Mouse (Mus musculus) induced T-regulatory cell, adult 2 months (primary cell): ENCODE data around the gene Morf4l1.

ENCODE experiments used
- DNase-seq: peaks from one replicate; pipeline ENCODE4 v3.0.0-alpha.2; 2012; ENCODE audit warnings: low read depth

Gene Morf4l1

DNA sequence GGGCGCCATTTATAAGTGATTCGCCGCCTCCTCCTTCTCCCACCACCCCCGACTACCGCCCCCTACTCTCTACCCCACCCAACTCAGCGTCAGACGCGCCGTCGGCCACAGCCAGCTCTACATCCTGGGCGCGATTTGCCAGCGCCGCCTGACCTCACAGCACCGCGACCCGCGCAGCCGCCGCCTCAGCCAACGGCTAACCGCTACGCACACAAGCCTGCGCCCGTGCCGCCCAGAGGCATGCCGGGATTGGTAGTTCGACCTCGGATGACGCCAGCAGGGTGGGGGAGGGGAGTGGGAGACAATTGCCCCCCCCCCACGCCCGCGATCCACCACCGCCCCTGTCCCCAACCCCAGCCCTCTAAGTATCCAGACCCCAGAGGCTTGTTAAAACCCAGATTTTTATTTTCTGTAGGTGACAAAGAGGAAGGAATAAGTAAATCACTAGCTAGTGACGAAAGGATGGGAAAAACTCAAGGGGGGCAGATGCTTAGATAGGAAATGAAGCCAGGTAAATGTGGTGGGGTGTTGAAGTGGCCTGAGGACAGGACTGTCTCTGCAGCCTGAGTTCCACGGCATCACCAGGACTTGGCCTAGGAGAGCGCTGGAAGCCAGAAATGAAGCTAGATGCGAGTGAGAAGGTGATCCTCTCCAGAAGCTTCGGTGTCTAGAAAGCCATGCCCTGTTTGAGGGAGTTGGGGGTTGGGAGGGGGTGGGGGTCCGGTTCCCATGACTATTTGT, at the start of gene Morf4l1:
Gene Morf4l1 (minus strand): TSS at position 208 of the 741 bp plus-strand sequence.
- DNase-seq, result peak; percentile 96

DNA sequence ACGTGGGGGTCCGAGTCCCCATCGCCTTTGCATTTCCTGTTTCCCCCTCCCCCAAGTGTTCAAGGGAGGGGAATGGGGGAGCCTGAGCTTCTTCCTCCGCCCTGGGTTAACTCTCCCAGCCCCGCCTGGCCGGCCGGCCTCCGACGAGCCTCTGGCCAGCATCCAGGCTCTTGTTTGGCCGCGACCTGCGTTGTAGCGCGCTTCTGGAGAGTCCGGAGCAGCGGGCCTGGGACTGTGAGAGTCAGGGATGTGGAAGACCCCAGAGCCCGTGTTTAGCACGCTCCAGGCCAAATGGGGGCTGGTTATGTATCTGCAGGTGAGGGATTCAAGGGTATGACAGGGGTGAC, 49.1 kb upstream of the Morf4l1 start:
- no peak for DNase-seq

DNA sequence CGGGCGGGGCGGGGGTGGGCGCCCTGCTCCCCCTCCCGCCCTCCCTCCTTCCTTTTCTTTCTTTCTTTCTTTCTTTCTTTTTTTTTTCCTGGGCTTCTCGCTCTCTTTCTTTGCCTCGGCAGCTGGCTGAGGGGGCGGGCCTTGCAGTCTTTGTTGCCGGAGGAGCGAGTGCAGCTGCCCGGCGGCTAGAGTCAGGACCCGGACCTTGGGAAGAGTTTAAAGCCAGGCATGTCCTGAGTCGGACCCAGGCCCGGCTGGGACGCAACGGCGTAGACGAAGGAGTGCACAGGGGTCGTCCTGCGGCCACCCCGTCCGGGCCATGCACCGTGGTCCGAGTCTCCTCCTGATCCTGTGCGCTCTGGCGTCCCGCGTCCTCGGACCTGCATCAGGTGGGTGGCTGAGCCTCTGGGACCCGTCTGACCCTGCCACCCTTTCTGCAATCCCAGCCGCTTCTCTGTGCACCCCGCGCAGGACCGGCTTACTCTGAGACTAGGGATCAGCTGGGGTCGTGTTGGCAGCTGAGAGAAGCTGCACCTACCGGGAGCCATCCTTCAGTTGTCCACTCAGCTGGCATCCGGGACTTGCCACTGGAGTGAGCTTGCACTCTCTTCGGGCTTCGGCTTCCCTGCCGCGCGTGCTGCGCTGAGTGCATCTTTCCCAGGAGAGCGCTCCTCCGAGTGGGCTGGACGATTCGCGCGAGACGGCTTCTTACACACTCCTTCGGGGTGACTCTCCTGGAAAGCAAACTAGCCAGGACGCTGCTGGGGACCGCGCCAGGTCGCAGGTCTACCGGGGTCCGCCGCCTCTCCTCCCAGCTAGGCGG, 48.6 kb upstream of the Morf4l1 start, which contains the start of gene Adamts7:
Gene Adamts7 (plus strand): TSS at position 144 of the 823 bp plus-strand sequence.
- DNase-seq, result peak; percentile 27

DNA sequence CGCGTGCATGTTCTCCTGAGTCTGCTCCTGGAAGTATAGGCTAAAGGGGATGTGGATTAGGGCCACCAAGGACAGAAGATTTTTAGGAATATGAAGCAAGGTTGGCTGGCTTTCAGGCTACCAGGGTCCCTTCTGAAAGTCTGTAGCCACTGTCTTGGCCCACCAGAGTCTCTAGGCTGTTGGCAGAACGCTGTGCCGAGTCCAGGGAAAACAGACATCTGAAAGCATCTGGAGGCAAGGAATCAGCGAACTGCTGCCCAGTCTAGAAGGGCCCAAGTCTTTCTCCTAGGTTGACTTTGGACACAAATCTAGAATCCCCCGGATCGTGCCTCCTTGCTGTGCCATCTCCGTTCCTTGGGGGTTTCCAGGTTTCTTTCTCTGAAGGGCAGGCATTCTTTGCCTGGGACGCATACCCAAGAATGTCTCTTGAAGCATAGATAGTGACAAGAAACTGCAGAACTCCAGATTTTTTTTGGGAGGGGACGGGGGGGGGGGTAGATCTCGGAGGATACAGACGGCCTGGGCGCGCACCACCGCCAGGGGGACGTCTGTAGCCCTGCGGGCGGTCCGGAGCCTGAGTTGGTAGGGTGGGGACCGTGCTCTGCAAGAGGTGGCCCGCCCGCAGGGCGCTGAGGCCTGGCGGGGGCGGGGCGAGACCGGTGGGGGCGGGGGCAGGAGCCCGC, 47.8 kb upstream of the Morf4l1 start:
- DNase-seq, result peak; percentile 47

DNA sequence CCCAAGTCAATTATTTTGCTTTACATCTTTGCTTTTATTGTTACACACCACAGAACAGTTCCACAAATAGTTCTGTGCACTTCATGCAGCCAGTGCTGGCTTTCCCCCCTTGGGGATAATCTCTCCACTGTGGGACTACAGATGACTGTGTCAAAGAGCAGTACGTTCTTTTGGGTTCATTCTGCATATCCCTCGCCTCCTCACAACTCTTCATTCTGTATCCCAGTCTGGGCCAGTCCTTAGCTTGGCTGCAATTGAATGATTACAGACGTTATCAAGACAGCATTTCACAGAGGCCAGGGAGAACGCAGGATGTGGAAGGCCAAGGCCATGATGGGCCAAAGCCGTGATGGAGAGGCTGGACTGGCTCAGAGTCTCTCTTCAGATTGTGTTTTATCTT, 32.3 kb upstream of the Morf4l1 start:
- DNase-seq, result no peak

DNA sequence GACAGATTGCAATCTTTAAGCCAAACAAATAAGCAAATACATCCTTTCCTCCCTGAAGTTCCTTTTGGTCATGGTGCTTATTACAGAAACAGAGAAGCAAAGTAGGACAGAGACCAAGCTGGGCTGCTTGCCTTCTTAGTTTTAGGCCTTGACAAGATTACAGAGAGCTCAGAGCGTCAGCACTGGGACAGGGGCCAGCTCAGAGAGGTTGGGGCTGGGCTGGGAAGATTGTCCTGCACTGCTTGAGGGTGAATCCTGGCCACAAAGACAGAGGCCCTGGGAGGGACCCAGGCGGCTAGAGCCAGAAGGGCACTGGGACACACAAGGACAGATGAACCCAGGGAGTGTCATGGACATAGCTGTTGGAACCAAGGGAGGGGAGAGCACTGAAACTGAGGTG, 31.2 kb upstream of the Morf4l1 start:
- DNase-seq, result no peak

DNA sequence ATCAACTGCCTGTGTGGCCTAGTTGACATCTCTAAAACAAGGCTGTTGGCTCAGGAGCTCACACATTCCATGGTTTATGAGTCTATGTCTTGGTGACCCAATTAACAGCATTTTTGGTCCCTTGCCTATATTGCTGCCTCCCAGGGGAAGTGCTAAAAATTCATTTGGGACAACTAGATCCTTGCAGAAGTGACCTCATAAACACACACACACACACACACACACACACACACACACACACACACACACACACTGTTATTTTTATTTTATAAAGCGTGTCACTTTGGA, 22.0 kb upstream of the Morf4l1 start:
- no peak for DNase-seq

DNA sequence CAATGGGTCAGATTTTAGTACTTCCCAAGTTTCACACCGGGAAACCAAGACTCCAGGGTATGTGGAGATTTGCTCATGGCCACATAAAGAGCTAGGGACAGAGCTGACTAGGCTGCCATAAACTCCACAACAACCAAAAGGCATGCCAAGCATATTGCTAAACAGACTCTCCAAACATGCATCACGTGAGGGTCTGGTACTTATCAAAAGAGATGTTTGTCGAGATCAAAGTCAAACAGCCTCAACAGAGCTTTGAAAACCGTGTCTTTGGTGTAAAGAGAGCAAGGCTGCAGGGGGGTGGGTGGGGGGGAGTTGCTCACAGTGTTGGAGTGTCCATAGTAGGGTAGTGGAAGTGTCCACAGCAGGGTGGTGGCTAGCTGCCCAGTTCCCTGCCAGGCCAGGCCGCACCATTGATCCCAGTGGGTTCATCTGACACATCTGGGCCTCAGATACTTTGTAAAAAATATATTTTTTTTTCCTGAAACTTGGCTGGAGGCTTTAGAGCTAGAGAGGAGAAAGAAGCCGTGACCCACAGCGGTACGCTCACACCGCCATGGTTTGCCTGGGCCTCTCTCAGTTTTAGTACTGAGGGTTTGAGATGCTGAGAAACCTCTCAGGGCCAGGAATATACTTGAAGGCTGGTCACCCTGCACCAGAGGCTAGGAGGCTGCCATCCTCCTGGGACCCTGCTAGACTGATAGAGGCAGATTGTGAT, 21.5 kb upstream of the Morf4l1 start:
- no peak for DNase-seq

DNA sequence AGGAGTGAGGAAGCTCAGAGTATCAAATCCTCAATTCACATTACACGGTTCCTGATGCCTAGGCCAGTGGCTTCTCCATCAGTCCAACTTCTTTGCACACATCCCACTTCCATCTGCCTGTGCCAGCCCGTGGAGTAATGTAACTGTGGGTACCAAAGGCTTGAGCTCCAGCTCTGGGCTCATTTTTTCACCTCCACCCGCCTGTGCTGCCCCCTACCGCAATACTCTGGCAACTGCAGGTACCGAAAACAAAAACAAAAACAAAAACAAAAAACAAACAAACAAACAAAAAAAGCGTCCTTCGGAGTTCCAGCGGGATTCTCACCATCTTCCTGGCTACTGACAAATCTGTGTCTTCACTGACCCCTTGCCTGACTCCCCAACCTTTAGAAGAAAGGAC, 20.9 kb upstream of the Morf4l1 start:
- no peak for DNase-seq

DNA sequence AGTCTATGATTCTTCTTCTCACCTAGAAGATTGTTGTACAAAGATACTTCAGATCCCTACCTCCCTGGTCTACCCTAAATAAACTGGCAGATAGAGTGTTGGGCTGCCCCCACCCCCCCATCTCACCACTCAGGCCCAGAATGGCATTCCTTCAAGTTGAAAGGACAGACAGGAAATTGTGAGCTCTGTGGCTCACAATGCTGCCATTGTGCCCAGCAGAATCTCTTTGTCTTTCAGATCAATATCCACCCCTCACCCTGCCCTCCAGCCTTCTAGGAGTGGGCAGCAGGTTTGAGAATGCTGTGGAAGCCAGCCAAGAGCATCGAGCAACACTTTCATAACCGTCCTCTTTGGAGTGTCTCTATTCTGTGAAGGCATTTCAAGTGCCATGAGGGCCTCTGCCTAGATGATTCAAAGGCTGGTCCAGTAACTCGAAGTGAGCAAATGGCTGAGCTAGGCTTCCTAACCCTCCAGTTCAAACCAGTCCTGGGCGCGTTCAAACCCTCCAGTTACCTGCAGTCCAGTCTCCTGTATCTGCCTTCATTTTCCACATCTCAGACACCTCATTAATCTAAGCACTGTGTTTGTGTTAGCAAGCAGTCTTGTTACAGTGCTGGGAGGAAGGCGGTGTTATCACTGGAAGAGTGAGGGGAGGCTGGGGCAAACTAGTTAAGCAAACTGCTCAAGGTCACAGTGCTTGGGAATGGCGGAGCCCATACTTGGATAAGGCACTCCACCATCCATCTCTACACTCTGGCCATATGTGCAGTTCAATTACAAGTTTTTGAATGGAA, 19.2 kb upstream of the Morf4l1 start:
- no peak for DNase-seq

DNA sequence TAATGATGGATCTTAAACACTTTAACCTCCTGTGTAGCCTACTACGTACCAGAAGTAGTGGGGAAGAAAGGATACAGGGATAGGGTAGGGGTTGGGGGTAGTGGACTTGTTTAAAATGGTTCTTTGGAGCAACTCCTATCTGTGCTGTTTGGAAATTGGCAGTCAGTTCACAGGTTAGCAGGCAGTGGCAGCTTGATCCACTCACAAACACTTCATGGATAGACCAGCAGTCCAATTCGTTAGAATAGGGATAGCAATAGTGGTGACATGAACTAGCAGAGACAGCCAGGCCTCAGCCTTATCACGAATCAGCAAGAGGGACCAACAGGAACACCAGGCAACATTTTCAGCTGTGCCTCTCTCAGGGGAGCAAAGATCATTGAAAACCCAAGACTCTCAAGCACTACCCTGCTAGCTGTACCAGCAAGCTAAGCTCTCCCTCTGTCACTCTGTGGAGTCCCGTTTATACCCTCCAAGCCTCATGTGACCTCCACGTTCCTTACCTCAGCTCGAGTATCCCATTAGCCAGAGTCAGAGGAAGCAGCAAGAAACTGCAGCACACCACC, 14.1 kb upstream of the Morf4l1 start:
- DNase-seq, result no peak

DNA sequence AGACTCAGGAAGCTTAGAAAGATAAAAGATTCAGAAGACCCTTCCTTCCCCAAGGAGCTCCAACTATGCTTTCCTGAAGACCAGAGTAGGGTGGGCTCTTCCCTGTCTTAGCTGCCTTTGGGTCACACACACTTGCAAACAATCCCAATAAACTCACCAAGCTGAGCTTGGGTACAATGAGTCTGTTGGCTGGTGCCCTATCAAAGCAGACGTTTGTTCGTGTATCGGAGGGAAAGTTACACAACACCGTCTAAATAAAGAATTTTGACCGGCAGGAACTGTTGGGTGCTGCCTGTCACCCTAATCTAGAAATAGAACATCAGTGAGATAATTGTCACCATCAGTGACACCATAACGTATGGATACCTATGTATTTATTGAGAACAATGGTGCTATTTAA, 12.6 kb upstream of the Morf4l1 start:
- no peak for DNase-seq

DNA sequence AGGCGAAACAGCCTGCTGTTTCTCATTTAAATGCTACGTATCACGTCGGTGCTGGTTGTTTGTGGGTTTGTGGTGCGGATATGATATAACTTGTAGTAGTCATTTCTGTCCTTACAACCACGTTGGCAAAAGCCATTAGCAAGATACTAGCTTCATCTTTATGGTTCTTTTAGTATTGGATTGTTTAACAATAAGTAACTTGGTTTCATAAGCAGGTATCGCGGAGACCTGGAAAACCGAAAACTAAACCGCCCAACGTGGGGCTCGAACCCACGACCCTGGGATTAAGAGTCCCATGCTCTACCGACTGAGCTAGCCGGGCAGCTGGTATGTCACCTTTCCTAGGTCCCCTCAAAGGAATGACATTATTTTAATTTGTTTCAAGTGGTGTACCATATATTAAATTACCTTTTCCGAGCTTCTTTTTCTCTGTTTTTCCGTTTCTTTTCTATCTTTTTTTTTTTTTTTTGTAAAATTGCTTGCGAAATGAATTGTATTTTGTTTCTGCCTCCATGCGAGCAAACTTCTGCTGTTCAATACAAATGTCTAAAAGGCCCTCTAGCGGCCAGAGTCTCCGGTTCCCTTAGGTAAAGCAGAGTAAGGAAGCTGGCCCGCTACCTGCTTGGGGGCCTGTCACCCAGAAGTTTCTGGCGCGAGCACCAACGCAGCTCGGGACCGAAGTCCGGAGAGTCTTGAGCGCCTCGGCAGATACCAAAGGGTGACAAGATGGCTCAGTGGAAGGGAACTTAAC, 11.9 kb upstream of the Morf4l1 start:
- DNase-seq, result peak; percentile 93

DNA sequence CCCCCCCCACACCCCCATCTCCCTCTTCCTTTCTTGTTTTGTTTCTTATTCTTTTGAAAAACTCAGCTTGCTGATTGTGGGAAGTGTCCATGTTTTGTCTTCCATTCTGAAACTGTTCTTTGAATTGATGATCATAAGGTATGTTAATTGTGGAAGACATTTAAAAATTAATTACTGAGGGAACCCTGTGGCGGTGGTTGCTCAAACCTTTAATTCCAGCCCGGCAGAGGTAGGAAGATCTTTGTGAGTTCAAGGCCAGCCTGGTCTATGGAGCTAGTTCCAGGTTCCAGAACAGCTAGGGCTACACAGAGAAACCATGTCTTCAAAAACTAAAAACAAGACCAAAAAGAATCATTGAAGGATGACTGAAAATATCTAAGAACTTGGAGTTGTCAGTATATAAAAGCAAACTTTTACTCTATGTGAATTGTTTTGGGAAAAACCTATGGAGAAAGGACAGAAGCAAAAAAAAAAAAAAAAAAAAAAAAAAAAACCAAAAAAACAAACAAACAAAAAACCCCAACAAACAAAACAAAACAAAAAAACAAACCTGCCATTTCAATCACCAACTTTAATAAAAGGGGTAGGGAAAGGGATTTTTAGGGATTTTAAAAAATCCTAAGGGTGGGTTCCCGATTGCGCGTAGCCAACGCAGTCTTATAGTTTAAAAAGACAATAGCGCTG, 11.0 kb upstream of the Morf4l1 start:
- DNase-seq, result no peak

DNA sequence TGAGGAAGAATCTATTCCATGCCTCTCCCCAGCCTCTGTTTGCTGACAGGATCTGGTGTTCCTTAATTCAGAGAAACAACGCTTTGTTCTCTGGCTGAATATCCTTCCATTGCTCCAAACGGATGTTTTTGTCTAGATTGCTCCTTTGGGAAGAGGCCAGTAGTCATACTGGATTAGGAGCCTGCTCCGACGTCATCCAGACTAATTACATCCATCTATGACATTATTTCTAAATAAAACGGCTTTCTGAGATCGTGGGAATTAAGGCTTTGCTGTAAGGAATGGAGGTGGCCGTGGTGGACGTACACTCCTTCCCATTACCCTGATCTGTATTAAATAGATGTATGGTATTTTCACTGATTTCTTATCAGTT, 10.3 kb upstream of the Morf4l1 start:
- no peak for DNase-seq

DNA sequence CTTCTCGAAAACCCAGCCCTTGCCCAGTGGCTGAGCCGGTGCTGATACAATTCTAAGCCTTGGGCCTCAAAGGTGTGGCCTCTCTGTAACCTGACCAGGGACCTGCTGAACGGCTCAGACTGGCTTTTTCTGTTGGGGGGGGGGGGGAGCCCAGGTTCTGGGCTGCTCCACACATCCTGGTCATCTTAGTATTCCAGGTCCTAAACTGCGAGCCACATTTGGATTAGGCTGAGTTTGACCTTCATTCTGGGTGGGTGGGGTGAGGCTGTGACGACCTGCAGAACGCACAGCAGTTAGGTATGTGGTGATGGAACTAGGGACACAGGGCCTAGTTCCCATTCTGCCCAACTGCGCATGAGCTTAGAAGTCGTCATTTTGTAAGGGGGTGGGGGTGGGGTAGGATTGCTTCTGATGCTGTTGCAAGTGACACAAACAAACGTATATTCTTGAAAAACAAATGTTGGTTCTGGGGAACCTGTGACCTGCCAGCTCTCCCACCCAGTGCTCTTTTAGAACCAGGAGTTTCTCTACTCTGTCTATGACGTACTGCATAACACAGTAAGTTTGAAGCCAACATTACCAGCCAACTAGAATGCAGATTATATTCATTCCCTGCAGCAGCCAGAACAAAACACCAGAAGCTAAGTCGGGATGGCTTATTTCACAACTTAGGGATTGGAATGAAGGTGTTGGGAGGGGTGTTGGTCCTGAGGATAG, 9.7 kb upstream of the Morf4l1 start:
- DNase-seq, result no peak

DNA sequence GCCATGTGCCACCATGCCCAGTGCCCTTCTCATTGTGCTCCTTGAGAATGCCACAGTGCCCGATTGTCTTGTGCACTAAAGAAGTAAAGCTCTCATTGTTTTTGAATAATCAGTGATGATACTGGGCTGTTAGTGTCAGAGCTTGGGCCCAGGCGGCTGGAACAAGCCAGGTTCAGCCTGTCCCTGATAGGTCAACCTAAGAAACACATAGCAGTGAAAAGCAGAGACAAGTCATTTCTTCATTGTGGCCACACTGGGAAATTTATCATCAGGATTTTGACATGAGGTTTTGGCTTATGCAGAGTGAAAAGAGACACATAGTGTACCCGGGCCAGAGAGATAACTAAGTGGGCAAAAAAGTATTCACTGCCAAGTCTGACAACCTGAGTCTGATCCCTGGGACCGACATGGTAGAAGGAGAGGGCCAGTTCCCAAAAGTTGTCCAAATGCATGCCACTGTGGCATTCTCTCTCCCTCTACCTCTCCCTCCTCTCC, 7.7 kb upstream of the Morf4l1 start:
- no peak for DNase-seq

DNA sequence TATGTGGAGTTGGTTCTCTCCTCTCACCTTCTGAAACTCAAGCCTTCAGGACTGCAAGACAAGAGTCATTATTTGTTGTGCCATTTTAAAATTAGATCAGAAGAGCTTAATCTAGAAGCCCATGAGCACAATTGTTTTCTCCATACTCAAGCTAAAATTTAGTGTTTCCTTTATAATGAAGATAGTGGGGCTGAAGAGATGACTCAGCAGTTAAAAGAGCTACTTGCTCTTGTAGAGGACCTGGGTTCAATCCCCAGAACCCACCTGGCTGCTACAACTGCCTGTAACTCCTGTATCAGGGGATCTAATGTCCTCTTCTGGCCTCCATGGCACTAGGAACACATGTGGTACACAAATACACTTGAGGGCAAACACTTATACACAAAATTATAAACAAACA, 2.7 kb upstream of the Morf4l1 start:
- DNase-seq, result no peak

DNA sequence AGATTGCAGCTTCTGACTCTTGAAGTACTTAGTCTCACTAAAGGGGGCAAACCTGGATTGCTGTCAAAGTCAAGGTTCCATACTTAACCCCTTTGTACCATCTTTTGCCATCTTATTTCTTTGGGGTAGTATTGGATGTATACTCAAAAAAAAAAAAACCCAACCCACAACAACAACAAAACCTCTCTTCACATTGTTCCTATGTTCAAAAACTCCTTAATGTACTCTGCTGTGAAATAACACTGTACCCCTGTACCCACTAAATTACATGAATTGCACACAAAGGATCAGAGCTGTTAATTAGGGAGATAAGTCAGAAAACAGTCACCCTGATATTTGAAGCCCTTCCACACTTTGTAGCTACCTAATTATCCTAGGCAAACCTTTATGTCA, 730 bp upstream of the Morf4l1 start:
- no peak for DNase-seq
